Mouse (Mus musculus) hindbrain, embryonic 16.5 days (tissue): Measurements from ENCODE around the gene Lrriq4. TPM values are rescaled to one million over a fixed set of nuclear protein-coding genes. Genes with fewer than 3 reads are reported as not detected.

ENCODE experiments used
- ATAC-seq: fragments of 200-750 bp; cut with Nextera tagmentation; 2 replicates; pipeline ENCODE4 v1.8.0; 2017; ENCODE audit warnings: moderate TSS enrichment, moderate library complexity
- H3K27ac ChIP-seq: fragments of 300-500 bp; sonication (generic); 2 replicates; pipeline ENCODE4 v1.5.1; 2014; ENCODE audit warnings: low read depth, mild to moderate bottlenecking, control low read depth, low read length, moderate library complexity
- H3K27me3 ChIP-seq: fragments of 300-500 bp; sonication (generic); replicated peaks from 2 replicates; pipeline ENCODE4 v1.6.1; 2014; ENCODE audit warnings: low read length; ENCODE audit not compliant: control insufficient read depth, insufficient read depth
- H3K36me3 ChIP-seq: fragments of 300-500 bp; sonication (generic); 2 replicates; pipeline ENCODE4 v1.6.1; 2014; ENCODE audit warnings: mild to moderate bottlenecking, low read length, moderate library complexity, mixed read lengths; ENCODE audit not compliant: control insufficient read depth, insufficient read depth
- H3K4me1 ChIP-seq: fragments of 300-500 bp; sonication (generic); 2 replicates; pipeline ENCODE4 v1.6.1; 2014; ENCODE audit warnings: low read depth, low read length; ENCODE audit not compliant: control insufficient read depth, insufficient read depth
- H3K4me2 ChIP-seq: fragments of 300-500 bp; sonication (generic); 2 replicates; pipeline ENCODE4 v1.6.1; 2014; ENCODE audit warnings: mild to moderate bottlenecking, low read length, control low read depth, moderate library complexity
- H3K4me3 ChIP-seq: fragments of 300-500 bp; sonication (generic); 2 replicates; pipeline ENCODE4 v1.5.1; 2014; ENCODE audit warnings: mild to moderate bottlenecking, low read length, control low read depth, moderate library complexity
- H3K9ac ChIP-seq: fragments of 300-500 bp; sonication (generic); 2 replicates; pipeline ENCODE4 v1.6.1; 2014; ENCODE audit warnings: low read depth, mild to moderate bottlenecking, control low read depth, low read length, moderate library complexity
- H3K9me3 ChIP-seq: fragments of 300-500 bp; sonication (generic); 2 replicates; pipeline ENCODE4 v1.6.1; 2014; ENCODE audit warnings: mild to moderate bottlenecking, low read length, moderate library complexity; ENCODE audit not compliant: control insufficient read depth
- WGBS: fragments of 180-500 bp; shearing (Covaris S2); extraction: QIAGEN DNeasy Blood & Tissue Kit; methylation state at CpG from one replicate; pipeline ENCODE4 v1.1.7; 2014; 5-methylcytosine and 5-hydroxymethylcytosine counted together
- polyA plus RNA-seq: library from polyadenylated mRNA; unstranded; fragments of >200 nt; fragmentation: Nextera tagmentation; extraction: Ambion mirVana; gene quantifications from 2 replicates; pipeline ENCODE4 v1.2.1, GENCODE M21; 2015

The Lrriq4 gene
- polyA plus RNA-seq, 1 experiment from 2014 or later: 0.09 TPM

GRCm38 (mm10) chr3:30648466-30648865 is 4.2 kb downstream of the Lrriq4 start:
- Histone ChIP-seq H3K27ac (no peak overlapping the region), H3K4me1 (peaks cover 10% of the 10 kb centered on the region), H3K9me3 (no peaks in the 10 kb centered on the region), H3K9ac (no peak overlapping the region), H3K4me3 (no peak overlapping the region), H3K27me3 (peaks cover 7% of the 10 kb centered on the region), H3K4me2 (no peak overlapping the region), H3K36me3 (no peaks in the 10 kb centered on the region)
- 93% methylated on average over 2 of the region's 2 CpGs for WGBS
- no peak for ATAC-seq

GRCm38 (mm10) chr3:30650062-30650841 is 5.9 kb downstream of the Lrriq4 start:
- H3K9me3 ChIP-seq: no peaks in the 10 kb centered on the region
- under 1% methylated on average over 41 of the region's 41 CpGs for WGBS

GRCm38 (mm10) chr3:30655937-30656336 is 11.6 kb downstream of the Lrriq4 start:
- Histone ChIP-seq H3K27ac (no peak overlapping the region), H3K36me3 (no peaks in the 10 kb centered on the region), H3K4me3 (no peak overlapping the region), H3K9me3 (no peaks in the 10 kb centered on the region), H3K4me2 (no peak overlapping the region), H3K4me1 (no peaks in the 10 kb centered on the region; the same call in 1 of the 2 replicates), H3K27me3 (peaks cover 2% of the 10 kb centered on the region; the same call in 1 of the 2 replicates), H3K9ac (no peak overlapping the region)
- ATAC-seq: no peak
- 94% methylated on average over 5 of the region's 5 CpGs for WGBS

More at GRCm38 (mm10) chr3:30650062-30650841, 5.9 kb downstream of the Lrriq4 start:
- Histone ChIP-seq H3K27ac (no peak overlapping the region), H3K9ac (peak overlapping the region; percentile 55), H3K4me1 (peaks cover 10% of the 10 kb centered on the region), H3K36me3 (no peaks in the 10 kb centered on the region), H3K4me2 (peak overlapping the region; percentile 96), H3K27me3 (peaks cover 7% of the 10 kb centered on the region), H3K4me3 (peak overlapping the region; percentile 50)
- peak; percentile 88 for ATAC-seq

DNA sequence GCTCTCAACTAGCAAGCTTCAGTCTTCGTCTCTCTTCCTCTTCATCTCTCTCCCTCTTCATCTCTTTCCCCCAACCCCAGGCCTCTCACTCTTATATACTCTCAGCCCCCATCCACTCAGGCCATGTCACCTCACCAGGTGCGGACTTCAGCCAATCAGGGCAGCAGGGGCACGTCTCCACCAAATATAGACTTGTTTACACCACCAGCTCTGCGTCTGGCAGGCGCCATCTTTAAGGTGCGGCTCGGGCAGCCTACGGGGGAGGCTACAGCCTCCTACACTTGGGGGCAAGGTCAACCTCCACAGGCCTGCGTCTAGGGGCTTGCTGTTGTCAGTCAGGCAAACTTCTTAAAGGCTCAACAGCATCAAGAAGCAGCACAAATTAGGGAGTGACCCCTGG is 14.2 kb downstream of the Lrriq4 start:
- no peaks in the 10 kb centered on the region for H3K4me1 ChIP-seq
- H3K36me3 ChIP-seq: no peaks in the 10 kb centered on the region
- no peak overlapping the region for H3K9ac ChIP-seq
- no peak overlapping the region for H3K4me3 ChIP-seq
- no peak for ATAC-seq
- no peaks in the 10 kb centered on the region for H3K27me3 ChIP-seq
- no peak overlapping the region for H3K4me2 ChIP-seq
- 90% methylated on average over 9 of the region's 9 CpGs for WGBS
- H3K9me3 ChIP-seq: no peaks in the 10 kb centered on the region
- no peak overlapping the region for H3K27ac ChIP-seq

- Histone ChIP-seq H3K4me3 (no peak overlapping the region), H3K27me3 (no peaks in the 10 kb centered on the region), H3K36me3 (no peaks in the 10 kb centered on the region), H3K4me1 (no peaks in the 10 kb centered on the region), H3K9ac (no peak overlapping the region), H3K9me3 (no peaks in the 10 kb centered on the region), H3K27ac (no peak overlapping the region), H3K4me2 (no peak overlapping the region)
- ATAC-seq: no peak
- 93% methylated on average over 6 of the region's 6 CpGs for WGBS
Observed at GRCm38 (mm10) chr3:30683190-30683589, 38.9 kb downstream of the Lrriq4 start.

DNA sequence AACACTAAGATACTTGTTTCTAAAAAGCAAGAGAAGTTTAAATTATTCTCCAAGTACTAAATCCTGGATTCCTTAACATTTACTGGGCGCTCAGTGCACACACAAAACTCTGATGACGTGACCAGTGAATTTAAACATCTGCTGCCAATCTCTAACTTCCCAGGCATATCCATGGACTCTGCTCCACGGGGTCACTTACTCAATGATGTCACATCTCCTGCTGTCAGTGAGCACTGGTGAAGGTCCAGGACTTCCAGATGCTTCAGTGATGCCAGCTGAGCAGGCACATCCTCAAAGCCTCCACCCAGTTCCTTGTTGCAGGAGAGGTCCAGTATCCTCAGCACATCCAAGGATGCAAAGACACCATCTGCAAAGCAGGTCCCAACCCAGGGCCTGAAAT is 42.9 kb downstream of the Lrriq4 start:
- 82% methylated on average over 3 of the region's 3 CpGs for WGBS
- no peaks in the 10 kb centered on the region for H3K9me3 ChIP-seq
- H3K4me2 ChIP-seq: no peak overlapping the region
- no peak for ATAC-seq
- H3K9ac ChIP-seq: no peak overlapping the region
- H3K27me3 ChIP-seq: no peaks in the 10 kb centered on the region
- no peak overlapping the region for H3K4me3 ChIP-seq
- H3K27ac ChIP-seq: no peak overlapping the region
- H3K36me3 ChIP-seq: no peaks in the 10 kb centered on the region
- no peaks in the 10 kb centered on the region for H3K4me1 ChIP-seq

DNA sequence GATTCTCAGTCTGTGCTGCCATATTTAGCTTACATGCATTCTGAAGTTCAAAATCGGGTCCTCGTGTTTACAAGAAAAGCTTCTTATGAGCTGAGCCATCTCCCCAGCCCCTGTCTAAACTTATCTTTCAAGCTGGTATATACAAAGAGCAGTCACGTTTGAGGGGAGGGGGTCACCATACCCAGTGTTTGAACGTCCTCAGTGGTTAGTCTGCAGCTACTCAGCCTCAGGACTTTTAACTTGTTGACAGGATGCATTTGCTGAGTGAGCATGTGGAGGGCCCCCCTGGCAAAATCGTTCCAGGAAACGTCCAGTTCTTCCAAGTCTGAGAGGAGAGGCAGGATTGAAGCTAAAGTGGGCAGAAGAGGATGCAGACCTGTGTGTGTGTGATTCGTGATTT is 46.7 kb downstream of the Lrriq4 start:
- Histone ChIP-seq H3K9me3 (no peaks in the 10 kb centered on the region), H3K9ac (no peak overlapping the region), H3K27me3 (no peaks in the 10 kb centered on the region), H3K36me3 (no peaks in the 10 kb centered on the region), H3K4me2 (no peak overlapping the region), H3K4me1 (no peaks in the 10 kb centered on the region), H3K4me3 (no peak overlapping the region), H3K27ac (no peak overlapping the region)
- 74% methylated on average over 7 of the region's 7 CpGs for WGBS
- ATAC-seq: no peak

- Histone ChIP-seq H3K27me3 (no peaks in the 10 kb centered on the region), H3K4me2 (no peak overlapping the region), H3K9ac (no peak overlapping the region), H3K9me3 (no peaks in the 10 kb centered on the region), H3K4me3 (no peak overlapping the region), H3K4me1 (no peaks in the 10 kb centered on the region), H3K36me3 (no peaks in the 10 kb centered on the region), H3K27ac (no peak overlapping the region)
- no peak for ATAC-seq
- 94% methylated on average over 2 of the region's 2 CpGs for WGBS
Observed at GRCm38 (mm10) chr3:30695661-30696060, 51.4 kb downstream of the Lrriq4 start.

- WGBS: 16% methylated on average over 2 of the region's 2 CpGs
- H3K4me3 ChIP-seq: no peak overlapping the region
- no peak for ATAC-seq
- H3K27me3 ChIP-seq: no peaks in the 10 kb centered on the region
- H3K9me3 ChIP-seq: no peaks in the 10 kb centered on the region
- no peaks in the 10 kb centered on the region for H3K36me3 ChIP-seq
- no peak overlapping the region for H3K27ac ChIP-seq
- no peak overlapping the region for H3K4me2 ChIP-seq
- no peak overlapping the region for H3K9ac ChIP-seq
- no peaks in the 10 kb centered on the region for H3K4me1 ChIP-seq
Observed at GRCm38 (mm10) chr3:30696346-30696745, 52.0 kb downstream of the Lrriq4 start.
